Mouse (Mus musculus): ENCODE measurements around the gene Gpc5.

DNA sequence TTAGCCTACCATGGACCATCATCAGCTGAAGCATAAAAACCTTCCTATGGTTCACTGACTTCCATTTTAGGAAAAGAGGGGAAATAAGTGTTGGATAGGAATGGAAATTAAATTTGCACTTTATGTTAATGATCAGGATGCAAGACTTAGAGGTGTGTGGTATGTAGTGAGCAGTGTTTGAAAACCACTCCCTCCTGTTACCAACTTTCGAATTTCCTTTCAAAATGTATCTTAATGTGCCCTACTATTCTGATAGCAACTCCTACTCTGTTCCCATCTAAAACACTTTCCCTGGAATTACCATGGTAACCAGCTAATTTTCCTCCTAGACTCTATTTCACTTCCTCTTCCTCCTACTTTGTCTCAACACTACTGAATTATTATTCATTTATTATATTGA, 1045.8 kb downstream of the Gpc5 start:
- no peak for TF ChIP-seq POLR2A (IDR thresholded peaks at IDR 0.05; ENCODE audit: low read depth, low read length)
- no peak for TF ChIP-seq HCFC1 (IDR thresholded peaks at IDR 0.05; ENCODE audit: low read depth, low read length)
- no peak for TF ChIP-seq JUN (IDR thresholded peaks at IDR 0.05; ENCODE audit: insufficient read depth, low read depth, low read length)
- TF ChIP-seq BHLHE40 (IDR thresholded peaks at IDR 0.05; ENCODE audit: low read depth, low read length) = no peak
- TF ChIP-seq CTCF (conservative IDR thresholded peaks at IDR 0.05 in 1 of 2, IDR thresholded peaks at IDR 0.05 in 1 of 2; ENCODE audit: low read depth in 2 of 2, low read length in 2 of 2) = no peak
- TF ChIP-seq ZNF384 (IDR thresholded peaks at IDR 0.05; ENCODE audit: low read depth, low read length) = no peak
- no peak for TF ChIP-seq MEF2A (IDR thresholded peaks at IDR 0.05; ENCODE audit: borderline replicate concordance, low read depth, low read length)
- TF ChIP-seq USF1 (IDR thresholded peaks at IDR 0.05; ENCODE audit: low read depth, low read length) = no peak
- no peak for TF ChIP-seq MAZ (IDR thresholded peaks at IDR 0.05; ENCODE audit: low read depth, low read length)
- TF ChIP-seq CHD2 (IDR thresholded peaks at IDR 0.05; ENCODE audit: low read length) = no peak

All from CH12.LX (cell line).